Mouse (Mus musculus) megakaryocyte progenitor cell, adult 5-6 weeks (primary cell): ENCODE results near the gene AC161166.1. TPM values are rescaled to one million over a fixed set of nuclear protein-coding genes. Genes with fewer than 3 reads are reported as not detected.
A peak's percentile ranks its signal among the peaks of the same experiment; 100 is the strongest.
"Not testable (repeated sequence)": the region's sequence is repeated elsewhere in the genome, so short reads cannot be mapped to it uniquely, and the experiment has no call there.

Experiments
- ATAC-seq: replicated peaks from 2 replicates; pipeline ENCODE4 v1.8.0; 2016; ENCODE audit warnings: mild to moderate bottlenecking, moderate TSS enrichment, inconsistent platforms; ENCODE audit not compliant: poor library complexity
- total RNA-seq, 2 experiments: library from RNA; stranded (forward) in 1 of 2; stranded (reverse) in 1 of 2; fragments of 157-497, 149-512 nt in 1 of 2; fragments of 200-1000 nt in 1 of 2; gene quantifications; 2 replicates each; pipeline versions ENCODE4 v1.2.3 to v1.2.4; 2015 to 2017

AC161166.1 gene
- total RNA-seq, 2 experiments from 2014 or later: not detected

DNA sequence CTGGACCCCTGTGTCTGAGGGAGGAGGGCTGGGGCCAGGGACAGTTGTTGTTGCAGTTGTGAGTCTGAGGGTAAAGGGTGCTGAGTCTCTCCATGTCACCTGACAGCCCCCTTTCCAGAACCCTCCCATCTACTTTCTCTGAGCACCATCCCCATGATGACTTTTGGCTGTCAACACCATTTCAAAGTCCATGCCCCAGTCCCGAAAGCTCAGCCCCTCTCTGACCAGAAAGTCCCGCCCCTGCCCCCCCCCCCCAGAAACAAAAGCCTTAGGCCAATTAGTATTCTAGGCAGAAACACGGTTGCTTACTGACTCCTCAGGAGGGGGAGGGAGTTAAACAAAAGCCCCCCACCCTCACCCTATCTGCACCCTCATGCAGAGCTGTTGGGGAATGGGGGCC, 24.9 kb downstream of the AC161166.1 start:
- ATAC-seq: no peak

DNA sequence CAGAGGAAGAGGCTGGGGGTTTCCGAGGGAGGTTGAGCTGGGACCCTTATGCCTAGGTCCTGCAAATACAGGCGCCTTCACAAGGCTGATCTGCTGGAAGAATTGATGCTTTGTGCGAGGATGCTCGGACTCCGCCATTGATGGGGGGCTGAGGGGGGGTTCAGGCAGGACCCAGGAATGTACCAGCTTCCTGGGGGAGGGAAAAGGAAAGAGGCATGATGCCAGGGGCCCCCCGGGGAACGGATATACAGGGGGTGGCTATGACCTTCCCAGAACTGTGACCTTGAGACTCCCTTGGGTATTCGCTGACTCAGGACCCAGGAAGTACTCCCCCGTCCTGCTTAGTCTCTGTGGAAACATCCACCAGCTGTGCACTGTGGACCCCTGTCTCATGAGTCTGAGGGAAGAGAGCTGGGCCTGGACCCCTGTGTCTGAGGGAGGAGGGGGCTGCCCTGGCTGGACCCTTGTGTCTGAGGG, 25.6 kb downstream of the AC161166.1 start:
- no peak for ATAC-seq

DNA sequence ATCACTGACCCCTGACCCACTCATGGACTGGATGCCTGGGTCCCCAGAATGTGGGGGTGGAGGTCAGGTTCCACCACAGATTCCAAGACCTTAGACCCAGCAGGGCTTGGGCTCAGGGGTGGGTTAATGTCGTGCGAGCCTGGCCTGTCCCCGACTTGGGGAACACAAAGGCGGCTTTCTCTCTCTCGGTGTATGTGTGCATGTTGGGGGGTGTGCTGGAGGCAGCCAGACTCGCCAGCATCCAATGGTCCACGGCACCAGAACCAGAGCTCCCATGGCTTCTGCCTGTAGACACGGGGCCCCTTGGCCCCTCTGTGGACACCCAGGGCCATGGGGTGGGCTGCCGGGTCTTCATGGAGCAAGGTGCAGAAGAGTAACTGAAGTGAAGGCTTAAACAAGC, 26.8 kb downstream of the AC161166.1 start:
- ATAC-seq: no peak

GRCm38 (mm10) chr7:24483291-24483690, 29.0 kb downstream of the AC161166.1 start:
- ATAC-seq: not testable (repeated sequence)

DNA sequence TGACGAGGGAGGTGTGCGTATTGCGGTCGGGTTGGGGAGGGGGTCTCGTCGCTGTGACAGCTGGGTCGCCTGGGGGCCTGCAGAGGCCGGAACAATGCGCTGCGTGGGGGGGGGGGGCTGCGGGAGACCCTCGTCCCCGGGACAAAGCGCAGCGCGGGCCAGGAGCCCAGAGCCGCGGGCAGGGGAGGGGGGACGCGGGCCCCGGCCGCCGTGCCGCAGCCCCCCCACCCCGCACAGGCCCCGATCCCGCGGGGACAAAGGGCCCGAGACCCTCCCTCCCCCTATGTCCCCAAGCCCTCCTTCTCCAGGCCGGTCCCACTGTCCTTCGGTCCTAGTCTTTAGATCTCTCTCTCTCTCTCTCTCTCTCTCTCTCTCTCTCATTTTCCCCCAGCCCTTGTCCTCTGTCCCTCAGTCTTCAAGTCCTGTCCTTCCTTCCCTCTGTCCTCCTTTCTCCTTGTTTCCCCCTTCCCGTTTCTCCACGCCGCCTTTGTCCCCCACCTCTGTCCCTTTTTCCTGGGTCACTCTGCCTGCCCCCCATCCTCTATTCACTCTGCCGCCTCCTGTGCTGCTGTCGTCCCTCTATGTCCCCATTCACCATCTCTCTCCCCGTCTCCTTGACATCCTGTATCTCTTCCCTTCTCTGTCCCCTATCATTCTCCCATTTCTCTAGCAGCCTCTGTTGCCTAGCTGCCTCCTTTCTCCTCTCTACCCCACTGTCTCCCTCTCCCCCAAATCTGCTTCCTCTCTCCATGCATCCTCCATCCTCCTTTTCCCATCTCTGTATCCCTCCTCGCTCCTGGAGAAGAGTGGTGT, 29.8 kb downstream of the AC161166.1 start:
- ATAC-seq: no peak

DNA sequence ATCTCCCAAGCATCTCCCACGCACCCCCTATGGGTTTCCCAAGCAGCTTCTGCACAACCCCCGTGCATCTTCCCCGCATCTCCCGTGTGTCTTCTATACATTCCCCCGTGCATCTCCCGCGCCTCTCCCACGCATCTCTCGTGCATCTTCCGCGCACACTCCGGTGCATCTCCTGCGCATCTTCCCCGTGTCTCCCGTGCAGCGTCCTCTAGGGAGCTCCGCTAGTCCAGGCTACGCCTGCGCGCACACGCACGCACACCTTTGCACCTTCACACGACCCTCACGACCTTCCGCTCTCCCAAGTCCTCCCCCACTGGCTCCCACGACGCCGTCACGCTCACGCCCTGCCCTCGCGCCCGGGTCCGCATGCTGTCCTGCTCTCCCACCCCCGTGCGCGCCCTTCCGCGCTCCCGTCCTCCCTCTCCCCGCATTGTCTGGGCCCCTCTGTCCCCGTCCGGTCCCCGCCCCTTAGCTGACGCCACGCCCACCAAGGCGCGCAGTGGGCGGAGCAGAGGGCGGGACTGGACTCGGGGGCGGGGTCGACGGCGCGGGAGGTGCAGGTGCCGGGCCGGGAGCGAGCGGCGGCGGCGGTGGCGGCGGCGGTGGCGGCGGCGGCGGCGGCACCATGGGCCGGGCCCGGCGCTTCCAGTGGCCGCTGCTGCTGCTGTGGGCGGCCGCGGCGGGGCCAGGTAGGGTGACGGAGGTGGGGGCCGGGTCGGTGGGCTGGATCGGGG, 30.6 kb downstream of the AC161166.1 start, which contains the start of gene Cadm4:
Cadm4 (plus strand) TSS at position 550 of the 734 bp plus-strand sequence.
- ATAC-seq: peak; percentile 94

- 0 out of 2 replicates have a peak, but pooled peaks have one; percentile 10 for ATAC-seq
Measured at GRCm38 (mm10) chr7:24480986-24481473, 31.2 kb downstream of the AC161166.1 start.

GRCm38 (mm10) chr7:24480121-24480941, 31.9 kb downstream of the AC161166.1 start:
- no peak for ATAC-seq

DNA sequence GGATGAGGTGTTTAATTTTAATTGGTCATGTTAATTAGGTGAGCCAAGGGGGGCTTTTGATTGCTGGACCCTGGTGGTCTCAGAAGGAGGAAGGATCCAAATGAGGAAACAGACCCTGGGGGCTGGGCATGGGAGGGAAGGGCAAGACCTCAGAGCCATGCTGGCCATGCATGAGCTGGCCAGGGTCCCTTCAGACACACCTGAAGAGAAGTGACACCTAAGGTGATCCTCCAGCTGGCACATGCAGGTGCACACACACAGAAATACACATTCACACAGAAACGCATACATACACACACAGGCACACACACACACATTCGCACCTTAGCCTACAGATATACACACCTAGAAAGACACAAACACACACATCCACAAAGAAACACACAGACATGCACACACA, 32.6 kb downstream of the AC161166.1 start:
- ATAC-seq: no peak

GRCm38 (mm10) chr7:24478911-24479310, 33.3 kb downstream of the AC161166.1 start:
- no peak for ATAC-seq

DNA sequence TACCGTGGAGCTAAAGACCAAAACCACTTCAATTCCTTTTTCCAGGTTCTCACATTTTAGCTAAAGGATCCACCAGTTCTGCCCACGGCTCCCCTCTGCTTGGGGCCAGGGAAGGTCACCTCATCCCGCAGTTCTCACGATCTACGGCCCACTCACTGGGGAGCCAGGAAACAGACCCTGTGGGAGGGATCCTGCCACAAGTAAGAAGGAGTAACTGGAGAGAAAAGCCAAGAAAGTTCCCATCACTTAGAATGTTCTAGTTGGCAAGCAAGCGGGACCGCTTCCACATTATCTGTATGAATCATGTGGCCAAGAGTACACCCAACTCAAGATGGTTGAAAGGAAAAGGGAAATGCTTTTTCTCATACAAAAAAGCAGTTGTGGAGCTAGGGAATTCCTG, 35.4 kb downstream of the AC161166.1 start:
- no peak for ATAC-seq

GRCm38 (mm10) chr7:24476338-24476737, 35.9 kb downstream of the AC161166.1 start:
- ATAC-seq: no peak

DNA sequence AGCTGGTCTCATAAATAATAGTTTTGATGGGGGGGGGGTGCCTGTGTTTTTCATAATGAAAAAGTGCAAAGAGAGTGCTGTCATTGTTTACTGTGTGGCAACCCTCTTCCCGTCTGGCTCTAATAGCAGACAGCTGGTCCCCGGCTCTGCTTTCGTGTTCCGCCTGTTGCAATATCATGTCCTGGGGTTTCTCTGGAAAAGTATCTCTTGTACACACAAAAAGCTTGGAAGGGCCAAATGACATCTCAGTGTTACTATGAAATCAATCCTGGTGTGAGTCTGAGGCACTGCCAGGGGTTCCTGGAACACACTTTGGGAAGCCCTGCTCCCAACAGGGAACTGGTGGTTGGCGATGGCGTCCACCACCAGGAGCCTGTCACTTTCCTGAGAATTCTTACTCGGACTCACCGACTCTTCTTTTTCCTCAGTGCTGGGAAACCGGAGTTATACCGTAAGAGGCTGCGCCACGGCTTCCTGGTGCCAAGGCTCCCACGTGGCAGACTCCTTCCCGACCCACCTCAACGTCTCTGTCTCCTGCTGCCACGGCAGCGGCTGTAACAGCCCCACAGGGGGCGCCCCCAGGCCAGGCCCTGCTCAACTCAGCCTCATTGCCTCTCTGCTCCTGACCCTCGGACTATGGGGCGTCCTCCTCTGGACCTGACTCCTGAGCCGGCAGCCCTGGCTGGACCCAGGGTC, 37.3 kb downstream of the AC161166.1 start:
- ATAC-seq: no peak

DNA sequence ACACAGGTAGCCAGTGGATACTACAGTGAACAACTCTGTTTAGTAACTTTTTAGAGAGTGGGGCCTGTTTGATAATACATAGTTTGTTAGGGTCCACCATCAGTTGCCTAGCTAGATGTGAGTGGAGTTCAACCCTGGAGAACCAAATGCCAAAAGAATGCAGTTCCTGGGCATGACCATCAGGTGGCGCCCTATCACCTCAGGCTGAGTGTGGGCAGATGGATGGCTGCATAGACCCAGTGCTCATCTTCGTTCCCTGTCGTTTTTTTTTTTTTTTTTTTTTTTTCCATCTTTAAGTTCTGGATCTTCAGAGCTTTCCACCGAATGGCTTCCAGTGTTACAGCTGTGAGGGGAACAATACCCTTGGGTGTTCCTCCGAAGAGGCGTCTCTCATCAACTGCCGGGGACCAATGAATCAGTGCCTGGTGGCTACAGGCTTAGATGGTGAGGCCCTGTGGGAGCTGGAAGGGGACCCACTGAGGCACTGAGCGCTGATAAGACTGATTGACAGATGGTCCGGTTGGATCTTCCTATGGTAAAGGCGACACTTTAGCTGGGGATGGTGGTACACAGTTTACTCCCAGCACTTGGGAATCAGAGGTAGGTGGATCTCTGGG, 38.2 kb downstream of the AC161166.1 start:
- ATAC-seq: peak; percentile 89

GRCm38 (mm10) chr7:24472937-24473336, 39.3 kb downstream of the AC161166.1 start:
- ATAC-seq: peak; percentile 67

DNA sequence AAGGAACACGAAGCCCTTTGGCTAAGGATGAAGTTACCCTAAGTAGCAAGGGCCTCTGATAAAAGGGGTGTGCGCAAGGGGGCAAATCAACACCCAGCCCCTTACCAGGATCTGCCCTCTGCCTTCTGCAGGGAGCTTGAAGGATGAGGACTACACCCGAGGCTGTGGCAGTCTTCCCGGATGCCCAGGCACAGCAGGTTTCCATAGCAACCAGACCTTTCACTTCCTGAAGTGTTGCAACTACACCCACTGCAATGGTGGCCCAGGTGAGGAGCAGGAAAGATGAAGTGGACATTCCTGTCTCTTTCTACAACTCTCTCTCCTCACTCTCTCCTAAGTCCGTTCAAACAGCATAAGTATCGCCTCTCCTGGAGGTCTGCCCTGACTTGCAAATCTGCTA, 39.8 kb downstream of the AC161166.1 start:
- no peak for ATAC-seq

DNA sequence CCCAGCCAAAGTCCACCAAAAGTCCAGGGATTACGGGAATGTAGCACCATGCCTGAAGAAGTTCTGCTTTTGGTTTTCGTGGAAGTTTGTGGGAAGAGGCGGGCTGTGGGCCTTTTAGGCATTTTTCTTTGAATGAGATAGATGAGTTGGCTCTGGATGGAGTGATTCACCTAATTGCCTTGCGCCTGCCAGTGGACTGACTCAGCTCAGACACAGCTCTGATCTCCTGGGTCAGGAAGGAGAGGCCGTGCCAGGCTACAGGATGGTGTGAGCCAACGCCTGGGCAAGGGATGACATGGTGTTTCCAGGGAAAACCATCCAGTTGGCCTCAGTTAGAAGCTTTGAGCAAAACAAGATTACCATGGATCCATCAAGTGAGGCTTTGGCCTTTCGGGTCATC, 41.9 kb downstream of the AC161166.1 start:
- ATAC-seq: no peak

- ATAC-seq: no peak
Measured at GRCm38 (mm10) chr7:24469126-24469525, 43.1 kb downstream of the AC161166.1 start.

- ATAC-seq: no peak
Measured at GRCm38 (mm10) chr7:24467886-24468285, 44.4 kb downstream of the AC161166.1 start.

GRCm38 (mm10) chr7:24466835-24467234, 45.4 kb downstream of the AC161166.1 start:
- peak; percentile 35 for ATAC-seq
